Mouse (Mus musculus): ENCODE data around the gene Agtr1a.

GRCm38 (mm10) chr13:30396431-30396830 lies 60.2 kb downstream of the Agtr1a start:
- TF ChIP-seq POLR2A (IDR thresholded peaks at IDR 0.05; ENCODE audit: borderline replicate concordance, extremely low read depth, insufficient read depth, insufficient read length, poor library complexity, severe bottlenecking) (no peak), CTCF (IDR thresholded peaks at IDR 0.05; ENCODE audit: borderline replicate concordance, extremely low read depth, insufficient read depth, insufficient read length) (no peak)
